11 mouse cellular contexts compared by ENCODE assay signal in the genomic region with DNA sequence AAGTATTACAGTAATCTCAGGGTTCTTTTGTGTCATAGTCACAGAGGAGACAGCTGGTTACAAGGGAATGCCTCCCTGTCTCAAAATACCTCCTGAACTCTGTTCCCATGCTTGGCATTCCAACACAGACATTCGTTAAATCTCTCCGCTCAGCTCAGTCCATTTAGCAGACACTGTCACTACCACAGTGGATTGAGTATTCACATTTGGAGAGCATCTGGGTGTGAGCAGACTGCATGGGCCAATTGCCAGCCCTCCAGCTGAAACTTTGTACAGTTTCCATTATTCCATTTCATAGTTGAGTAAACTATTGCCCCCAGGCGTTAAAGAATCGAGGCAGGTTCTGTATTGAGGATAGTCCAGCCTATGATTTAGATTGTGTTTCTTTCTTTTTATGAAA.
DNase-seq lines count a peak whose midpoint lies in the region; ATAC-seq and TF ChIP-seq lines count a peak whose summit lies in the region.
"Had no signal": no experiment of that assay in that cellular context is flagged by ENCODE, and none has a peak within 500 bp of the region (broad histone marks: within the 10 kb centered on the region; RNA-seq: fewer than 3 reads in every experiment).

No protein-coding gene starts in this region.

- no peak overlapping the region for H3K4me3 ChIP-seq in gastrocnemius, adult 2 months
- H3K4me3 ChIP-seq: erythroblast, embryonic 14.5 days; liver, embryonic 15.5 days had no signal

- no peak for TF ChIP-seq CTCF in gastrocnemius, adult 2 months (IDR thresholded peaks at IDR 0.05)

- H3K27ac ChIP-seq in gastrocnemius, adult 2 months: no peak overlapping the region
- H3K27ac ChIP-seq: liver, embryonic 15.5 days had no signal

- peak; percentile 23 for DNase-seq in gastrocnemius, adult 2 months
- DNase-seq in gastrocnemius, postnatal 25 days: no peak
- DNase-seq in left cerebral cortex, postnatal 4 days: peak; percentile 60
- no peak for DNase-seq in left cerebral cortex, adult 8-10 months (ENCODE audit: low spot score in 2 of 2)
- peak; percentile 43 for DNase-seq in heart, postnatal 4 days
- DNase-seq in lung, postnatal 14 days: peak; percentile 50
- no peak for DNase-seq in right cerebral cortex, postnatal 4 days

- ATAC-seq in monocyte, adult 5-6 weeks (replicated peaks; ENCODE audit: insufficient number of reproducible peaks, low FRiP score, low TSS enrichment, poor library complexity, severe bottlenecking): no peak
- ATAC-seq: Patski had no signal

- intact Hi-C loops in gastrocnemius, adult 2 months (cut with DNase I): no loop called here
- intact Hi-C loops in left cerebral cortex, postnatal 4 days (cut with DNase I): no loop called here

Comparison
In these comparisons a context has a peak if more than half of its experiments do, and no peak if none do; other contexts are left out.
1. DNase-seq: peak in gastrocnemius, adult 2 months (single experiment), left cerebral cortex, postnatal 4 days (single experiment), heart, postnatal 4 days (single experiment) and lung, postnatal 14 days (single experiment); none in gastrocnemius, postnatal 25 days (single experiment), left cerebral cortex, adult 8-10 months (0 of 2) and right cerebral cortex, postnatal 4 days (single experiment).